Comparison of ENCODE assay signal across 9 mouse cellular contexts in the genomic region with DNA sequence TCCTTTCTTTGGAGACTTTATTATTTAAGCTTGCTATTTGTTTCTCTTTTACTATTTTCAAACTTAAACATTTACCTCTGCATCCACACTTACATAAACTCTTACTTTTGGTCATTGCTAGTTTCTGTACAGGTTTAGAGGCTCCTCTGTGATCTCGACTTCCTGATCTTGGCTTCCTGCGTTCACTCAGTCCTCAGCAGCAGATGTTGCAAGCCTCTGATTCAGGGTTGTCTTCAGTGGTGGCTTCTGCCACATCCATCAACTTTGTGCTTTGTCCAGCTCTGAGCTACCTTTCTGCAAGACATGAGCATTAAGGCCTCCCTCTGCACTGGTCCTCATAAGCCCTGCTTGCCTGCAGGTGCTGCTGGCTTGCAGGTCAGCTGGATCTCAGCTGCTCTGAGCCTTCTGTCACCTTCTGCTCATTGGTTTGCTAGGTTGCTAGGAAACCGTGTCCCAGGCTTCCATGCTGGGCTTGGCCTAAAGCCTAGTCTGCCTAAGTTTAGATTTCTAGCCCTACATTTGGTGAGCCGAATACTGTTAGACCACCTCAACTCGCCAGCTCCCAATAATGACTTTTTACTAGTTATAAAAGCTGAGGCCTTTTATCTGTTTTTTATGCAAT. TPM values are rescaled to one million over a fixed set of nuclear protein-coding genes. Genes with fewer than 3 reads are reported as not detected.
DNase-seq lines count a peak whose midpoint lies in the region; ATAC-seq and TF ChIP-seq lines count a peak whose summit lies in the region.
"Had no signal": no experiment of that assay in that cellular context is flagged by ENCODE, and none has a peak within 500 bp of the region (broad histone marks: within the 10 kb centered on the region; RNA-seq: fewer than 3 reads in every experiment).

No protein-coding gene starts in this region.

- no peak overlapping the region for H3K4me3 ChIP-seq in thymus, adult 2 months (ENCODE audit: control insufficient read depth, insufficient read depth, low read length)
- H3K4me3 ChIP-seq in stomach, postnatal 0 days (ENCODE audit: low read depth, low read length), result no peak overlapping the region
- no peak overlapping the region for H3K4me3 ChIP-seq in liver, embryonic 11.5 days (ENCODE audit: low read depth, low read length)
- H3K4me3 ChIP-seq: erythroblast, embryonic 14.5 days had no signal

- 33% methylated on average over 5 of the region's 5 CpGs for WGBS in thymus, adult 2 months
- WGBS in stomach, postnatal 0 days, result 57% methylated on average over 5 of the region's 5 CpGs
- WGBS in liver, embryonic 11.5 days, result 66% methylated on average over 5 of the region's 5 CpGs

- no peak for TF ChIP-seq CTCF in thymus, adult 2 months (IDR thresholded peaks at IDR 0.05; ENCODE audit: borderline replicate concordance, control insufficient read depth, extremely low read depth, insufficient read depth, low read length, poor library complexity)
- TF ChIP-seq CTCF in stomach, postnatal 0 days (IDR thresholded peaks at IDR 0.05; ENCODE audit: low read depth), result no peak

- peak; percentile 75 for ATAC-seq in megakaryocyte, adult 5-6 weeks (ENCODE audit: poor library complexity, severe bottlenecking)
- ATAC-seq in stomach, postnatal 0 days (ENCODE audit: low FRiP score, low TSS enrichment), result no peak
- no peak for ATAC-seq in liver, embryonic 11.5 days (replicated peaks; ENCODE audit: low FRiP score)

- H3K27me3 ChIP-seq in thymus, adult 2 months (ENCODE audit: control insufficient read depth, insufficient read depth, low read length), result no peaks in the 10 kb centered on the region
- H3K27me3 ChIP-seq in stomach, postnatal 0 days (ENCODE audit: control insufficient read depth, insufficient read depth, low read length), result no peaks in the 10 kb centered on the region
- H3K27me3 ChIP-seq in liver, embryonic 11.5 days (replicated peaks; ENCODE audit: control insufficient read depth, insufficient read depth, low read length), result no peaks in the 10 kb centered on the region

- no peaks in the 10 kb centered on the region for H3K36me3 ChIP-seq in thymus, adult 2 months (ENCODE audit: control insufficient read depth, insufficient read depth, low read length)
- H3K36me3 ChIP-seq in stomach, postnatal 0 days (ENCODE audit: control insufficient read depth, insufficient read depth, low read length), result no peaks in the 10 kb centered on the region
- H3K36me3 ChIP-seq in liver, embryonic 11.5 days (ENCODE audit: control insufficient read depth, insufficient read depth, low read length), result no peaks in the 10 kb centered on the region

- H3K4me2 ChIP-seq in stomach, postnatal 0 days (replicated peaks; ENCODE audit: low read depth), result no peak overlapping the region
- H3K4me2 ChIP-seq in liver, embryonic 11.5 days, result no peak overlapping the region

- peaks cover 4% of the 10 kb centered on the region for H3K4me1 ChIP-seq in thymus, adult 2 months (replicated peaks; ENCODE audit: control insufficient read depth, insufficient read depth, low read length)
- no peaks in the 10 kb centered on the region for H3K4me1 ChIP-seq in stomach, postnatal 0 days (replicated peaks; ENCODE audit: control insufficient read depth, insufficient read depth)
- 0 out of 2 replicates have a peak, but pooled peaks cover 6% of the 10 kb centered on the region for H3K4me1 ChIP-seq in liver, embryonic 11.5 days (replicated peaks; ENCODE audit: control insufficient read depth, insufficient read depth, low read length)

- no peak overlapping the region for H3K9ac ChIP-seq in stomach, postnatal 0 days (ENCODE audit: low read length)
- no peak overlapping the region for H3K9ac ChIP-seq in liver, embryonic 11.5 days (ENCODE audit: low read depth, low read length)

- no peak for TF ChIP-seq EP300 in stomach, postnatal 0 days (optimal IDR thresholded peaks at IDR 0.05)

- TF ChIP-seq POLR2A in thymus, adult 2 months (IDR thresholded peaks at IDR 0.05; ENCODE audit: control insufficient read depth, extremely low read depth, insufficient read depth, low read length, poor library complexity), result no peak

- peak; percentile 15 for DNase-seq in thymus, adult 2 months
- no peak for DNase-seq in thymus, adult 18-20 months
- DNase-seq in heart, postnatal 4 days, result peak; percentile 12
- no peak for DNase-seq in stomach, postnatal 0 days (ENCODE audit: low spot score)
- DNase-seq in neural tube, embryonic 10.5 days (ENCODE audit: extremely low spot score, low spot score), result no peak
- DNase-seq in urinary bladder, adult 18-20 months (ENCODE audit: low spot score in 2 of 2), result no peak
- DNase-seq in liver, embryonic 11.5 days (ENCODE audit: low spot score), result no peak

- no peak overlapping the region for H3K27ac ChIP-seq in thymus, adult 2 months (ENCODE audit: control insufficient read depth, insufficient read depth, low read length)
- H3K27ac ChIP-seq in stomach, postnatal 0 days (replicated peaks), result no peak overlapping the region
- no peak overlapping the region for H3K27ac ChIP-seq in liver, embryonic 11.5 days (ENCODE audit: low read depth, low read length)

- H3K9me3 ChIP-seq in stomach, postnatal 0 days (ENCODE audit: control insufficient read depth, low read length), result no peaks in the 10 kb centered on the region
- no peaks in the 10 kb centered on the region for H3K9me3 ChIP-seq in liver, embryonic 11.5 days (ENCODE audit: control insufficient read depth, low read length)

RNA-seq across cellular contexts. Expression of gene Cd48, which starts 8.8 kb away (rescaled TPM):
- 41.9 and 63.2 TPM in 2 replicates for polyA plus RNA-seq in thymus, adult 2 months (2012; rRNA removed)
- 1 to 10 TPM in 1 of 2 experiments, under 1 TPM in 1; 0.65 to 1.0 TPM for total RNA-seq in heart, postnatal 4 days (2021)
- total RNA-seq in megakaryocyte, adult 5-6 weeks (2015), result 528 and 600 TPM in 2 replicates
- 243 and 278 TPM in 2 replicates for total RNA-seq in megakaryocyte, adult 5-6 weeks (2017)
- polyA plus RNA-seq in stomach, postnatal 0 days (2015; fragmentation: Nextera tagmentation; extraction: Ambion mirVana), result 2.6 and 2.9 TPM in 2 replicates
- 4.5 and 4.9 TPM in 2 replicates for polyA plus RNA-seq in liver, embryonic 11.5 days (2014; fragmentation: Nextera tagmentation; extraction: Ambion mirVana)
- polyA plus RNA-seq: erythroblast, embryonic 14.5 days had no signal

RNA-seq across cellular contexts. Expression of gene Slamf7, which starts 20.1 kb away (rescaled TPM):
- 4.5 and 6.0 TPM in 2 replicates for polyA plus RNA-seq in thymus, adult 2 months (2012; rRNA removed)
- not detected for total RNA-seq in heart, postnatal 4 days (2021)
- 13.4 and 16.1 TPM in 2 replicates for total RNA-seq in megakaryocyte, adult 5-6 weeks (2015)
- 9.3 and 17.3 TPM in 2 replicates for total RNA-seq in megakaryocyte, adult 5-6 weeks (2017)
- polyA plus RNA-seq in stomach, postnatal 0 days (2015; fragmentation: Nextera tagmentation; extraction: Ambion mirVana), result 0.05 and 0.38 TPM in 2 replicates
- not detected in 2 replicates for polyA plus RNA-seq in liver, embryonic 11.5 days (2014; fragmentation: Nextera tagmentation; extraction: Ambion mirVana)
- polyA plus RNA-seq: erythroblast, embryonic 14.5 days had no signal

Comparison
In these comparisons a context has a peak if more than half of its experiments do, and no peak if none do; other contexts are left out.
1. DNase-seq: peak in thymus, adult 2 months (single experiment) and heart, postnatal 4 days (single experiment); none in thymus, adult 18-20 months (0 of 2), stomach, postnatal 0 days (single experiment), neural tube, embryonic 10.5 days (single experiment), urinary bladder, adult 18-20 months (0 of 2) and liver, embryonic 11.5 days (single experiment).